Mouse (Mus musculus) CH12.LX (cell line): ENCODE results near the gene Chchd5. TPM values are rescaled to one million over a fixed set of nuclear protein-coding genes. Genes with fewer than 3 reads are reported as not detected.

ENCODE experiments used
- DNase-seq: peaks from one replicate; pipeline ENCODE4 v3.0.0-alpha.2; 2013; ENCODE audit errors: extremely low read depth
- H3K27ac ChIP-seq: 2 replicates; pipeline ENCODE4 v1.5.1; 2012; ENCODE audit warnings: low read depth, mild to moderate bottlenecking, control low read depth, moderate library complexity; ENCODE audit not compliant: insufficient read depth
- H3K27me3 ChIP-seq: replicated peaks from 2 replicates; pipeline ENCODE3; 2012; ENCODE audit warnings: inconsistent platforms
- H3K36me3 ChIP-seq, 2 experiments: replicated peaks in 1 of 2; 2 replicates each; pipeline versions ENCODE3 to v1.6.1; 2012; ENCODE audit warnings: inconsistent platforms in 1 of 2, low read length in 1 of 2, mild to moderate bottlenecking in 1 of 2, mixed read lengths in 1 of 2, moderate library complexity in 1 of 2; ENCODE audit not compliant: control insufficient read depth in 1 of 2, insufficient read depth in 1 of 2
- H3K4me1 ChIP-seq, 2 experiments: 2 replicates each; pipeline ENCODE4 v1.6.1; 2012; ENCODE audit warnings: inconsistent platforms in 1 of 2, moderate library complexity in 1 of 2; ENCODE audit not compliant: insufficient read depth in 2 of 2, control insufficient read depth in 1 of 2
- H3K4me2 ChIP-seq: 2 replicates; pipeline ENCODE4 v1.6.1; 2012; ENCODE audit warnings: low read depth, mild to moderate bottlenecking, control low read depth; ENCODE audit not compliant: poor library complexity, insufficient read depth, severe bottlenecking
- H3K4me3 ChIP-seq, 3 experiments: fragments of 150-350 bp in 1 of 3; sonication (generic) in 1 of 3; replicated peaks in 1 of 3; 2 replicates each; pipeline versions ENCODE3 to v1.5.1; 2011 to 2012; ENCODE audit warnings: low read depth in 2 of 3, low read length in 2 of 3, mild to moderate bottlenecking in 2 of 3, moderate library complexity in 2 of 3, control low read depth in 1 of 3, improper control_type of control experiment in 1 of 3, inconsistent platforms in 1 of 3, mixed read lengths in 1 of 3; ENCODE audit not compliant: poor library complexity in 1 of 3
- H3K79me2 ChIP-seq: replicated peaks from 2 replicates; pipeline ENCODE4 v1.6.1; 2012; ENCODE audit warnings: mild to moderate bottlenecking, moderate library complexity; ENCODE audit not compliant: control insufficient read depth, poor library complexity, insufficient read depth, severe bottlenecking; ENCODE audit errors: extremely low read depth
- H3K9ac ChIP-seq: 2 replicates; pipeline ENCODE4 v1.6.1; 2012; ENCODE audit warnings: low read depth, mild to moderate bottlenecking, control low read depth, moderate library complexity; ENCODE audit not compliant: insufficient read depth
- H3K9me3 ChIP-seq: replicated peaks from 2 replicates; pipeline ENCODE3; 2012; ENCODE audit warnings: low read length, inconsistent platforms, mixed read lengths
- CHD1 ChIP-seq: IDR thresholded peaks from 2 replicates; pipeline ENCODE4 v1.6.1; 2012; ENCODE audit warnings: low read depth, low read length, improper control_type of control experiment, inconsistent platforms
- CHD2 ChIP-seq: IDR thresholded peaks from 2 replicates; pipeline ENCODE4 v1.6.1; 2011; ENCODE audit warnings: low read length, improper control_type of control experiment
- CTCF ChIP-seq, 2 experiments: IDR thresholded peaks in 1 of 2; conservative IDR thresholded peaks in 1 of 2; 2 replicates each; pipeline ENCODE4 v1.5.1; 2011 to 2012; ENCODE audit warnings: low read depth in 2 of 2, low read length in 2 of 2, improper control_type of control experiment in 1 of 2, inconsistent platforms in 1 of 2, mild to moderate bottlenecking in 1 of 2, moderate library complexity in 1 of 2
- E2F4 ChIP-seq: IDR thresholded peaks from 2 replicates; pipeline ENCODE4 v1.6.1; 2011; ENCODE audit warnings: low read depth, low read length, improper control_type of control experiment; ENCODE audit not compliant: insufficient replicate concordance
- EP300 ChIP-seq: IDR thresholded peaks from 2 replicates; pipeline ENCODE4 v1.6.1; 2011; ENCODE audit warnings: low read length, improper control_type of control experiment
- ETS1 ChIP-seq: conservative IDR thresholded peaks from 2 replicates; pipeline ENCODE4 v1.6.1; 2012; ENCODE audit warnings: low read depth, mild to moderate bottlenecking, inconsistent platforms, low read length, improper control_type of control experiment, moderate library complexity
- HCFC1 ChIP-seq: IDR thresholded peaks from 2 replicates; pipeline ENCODE4 v1.6.1; 2012; ENCODE audit warnings: low read depth, mild to moderate bottlenecking, inconsistent platforms, low read length, improper control_type of control experiment
- MEF2A ChIP-seq: IDR thresholded peaks from 2 replicates; pipeline ENCODE4 v1.6.1; 2014; ENCODE audit warnings: low read depth, mild to moderate bottlenecking, inconsistent platforms, low read length, improper control_type of control experiment, borderline replicate concordance
- NELFE ChIP-seq: IDR thresholded peaks from 2 replicates; pipeline ENCODE4 v1.6.1; 2011; ENCODE audit warnings: low read depth, low read length, improper control_type of control experiment
- PAX5 ChIP-seq: IDR thresholded peaks from 2 replicates; pipeline ENCODE4 v1.6.1; 2012; ENCODE audit warnings: low read length, inconsistent platforms, mixed read lengths
- RAD21 ChIP-seq: IDR thresholded peaks from 2 replicates; pipeline ENCODE4 v1.6.1; 2011; ENCODE audit warnings: low read depth, mild to moderate bottlenecking, low read length, improper control_type of control experiment, moderate library complexity
- SMC3 ChIP-seq: IDR thresholded peaks from 2 replicates; pipeline ENCODE4 v1.6.1; 2011; ENCODE audit warnings: low read depth, low read length, improper control_type of control experiment
- UBTF ChIP-seq: IDR thresholded peaks from 2 replicates; pipeline ENCODE4 v1.6.1; 2012; ENCODE audit warnings: low read depth, mild to moderate bottlenecking, inconsistent platforms, low read length, improper control_type of control experiment, moderate library complexity
- USF1 ChIP-seq: IDR thresholded peaks from 2 replicates; pipeline ENCODE4 v1.6.1; 2014; ENCODE audit warnings: low read depth, mild to moderate bottlenecking, inconsistent platforms, low read length, improper control_type of control experiment
- ZMIZ1 ChIP-seq: IDR thresholded peaks from 2 replicates; pipeline ENCODE4 v1.6.1; 2012; ENCODE audit warnings: low read depth, mild to moderate bottlenecking, inconsistent platforms, low read length, improper control_type of control experiment
- ZNF384 ChIP-seq: IDR thresholded peaks from 2 replicates; pipeline ENCODE4 v1.6.1; 2012; ENCODE audit warnings: low read depth, low read length, improper control_type of control experiment, inconsistent platforms
- dilution Hi-C: fragments of 300-500 bp; cut with MboI; formaldehyde crosslinking; loops from 2 replicates; pipeline ENCODE4 v1.14.3; 2020; ENCODE audit warnings: low sequenced_read_pairs; ENCODE audit not compliant: extremely low pct_unique_long_range_greater_than_20kb, extremely low pct_ligation_motif_present
- in situ Hi-C: fragments of 300-500 bp; cut with MboI; formaldehyde crosslinking; loops from 3 replicates; pipeline ENCODE4 v1.14.3; 2019; ENCODE audit warnings: low sequenced_read_pairs, low pct_ligation_motif_present, low pct_unique_long_range_greater_than_20kb, mixed read lengths
- polyA plus RNA-seq: library from polyadenylated mRNA; unstranded; fragments of >175 nt; gene quantifications from 2 replicates; pipeline ENCODE4 v1.2.1, GENCODE M21; 2012; ENCODE audit warnings: low read depth; ENCODE audit not compliant: insufficient read length
- total RNA-seq, 2 experiments: library from RNA; depleted of rRNA; stranded (reverse); fragments of 300-350 nt in 1 of 2; fragments of >200 nt in 1 of 2; gene quantifications; 2 replicates each; pipeline ENCODE4 v1.2.3; 2012 to 2014

The Chchd5 gene
- total and polyA plus RNA-seq, 3 experiments, result 20.5 to 24.1 (median 20.8) TPM

DNA sequence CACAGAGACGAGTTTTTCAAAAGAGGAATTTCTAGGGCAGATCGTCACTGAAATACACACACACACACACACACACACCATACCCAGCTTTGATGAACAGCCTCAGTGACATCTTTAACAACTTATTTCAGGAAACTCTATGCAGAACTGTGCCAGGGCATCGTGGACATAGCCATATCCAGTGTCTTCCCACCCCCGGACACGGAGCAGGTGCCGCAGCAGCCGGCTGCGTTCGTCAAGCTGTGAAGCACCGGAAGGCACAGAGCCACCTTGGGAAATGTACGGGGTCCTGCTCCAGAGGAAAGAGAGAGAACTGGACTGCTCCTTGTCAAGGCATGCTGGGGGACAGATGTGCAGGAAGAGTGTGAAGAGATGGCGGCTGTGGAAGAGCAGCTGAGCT is 36.7 kb upstream of the Chchd5 start:
- DNase-seq, result no peak
- H3K4me1 ChIP-seq, result peaks cover 2 to 10% of the 10 kb centered on the region in 2 experiments; a peak in 2 of 4 replicates
- H3K36me3 ChIP-seq, result peaks cover 0 to 31% of the 10 kb centered on the region in 2 experiments
- H3K9me3 ChIP-seq, result no peaks in the 10 kb centered on the region
- no peaks in the 10 kb centered on the region for H3K27me3 ChIP-seq
- in situ Hi-C loops (no loop called here), dilution Hi-C loops (no loop called here)
- H3K4me2 ChIP-seq, result no peak overlapping the region
- H3K4me3 ChIP-seq, result no peak overlapping the region
- H3K9ac ChIP-seq, result no peak overlapping the region
- TF ChIP-seq CHD1 (no peak), MEF2A (no peak), ZNF384 (no peak), NELFE (no peak), UBTF (no peak), PAX5 (no peak), ETS1 (no peak), EP300 (no peak), ZMIZ1 (no peak), E2F4 (no peak), USF1 (no peak), HCFC1 (no peak)
- H3K79me2 ChIP-seq, result no peaks in the 10 kb centered on the region
- no peak overlapping the region for H3K27ac ChIP-seq

DNA sequence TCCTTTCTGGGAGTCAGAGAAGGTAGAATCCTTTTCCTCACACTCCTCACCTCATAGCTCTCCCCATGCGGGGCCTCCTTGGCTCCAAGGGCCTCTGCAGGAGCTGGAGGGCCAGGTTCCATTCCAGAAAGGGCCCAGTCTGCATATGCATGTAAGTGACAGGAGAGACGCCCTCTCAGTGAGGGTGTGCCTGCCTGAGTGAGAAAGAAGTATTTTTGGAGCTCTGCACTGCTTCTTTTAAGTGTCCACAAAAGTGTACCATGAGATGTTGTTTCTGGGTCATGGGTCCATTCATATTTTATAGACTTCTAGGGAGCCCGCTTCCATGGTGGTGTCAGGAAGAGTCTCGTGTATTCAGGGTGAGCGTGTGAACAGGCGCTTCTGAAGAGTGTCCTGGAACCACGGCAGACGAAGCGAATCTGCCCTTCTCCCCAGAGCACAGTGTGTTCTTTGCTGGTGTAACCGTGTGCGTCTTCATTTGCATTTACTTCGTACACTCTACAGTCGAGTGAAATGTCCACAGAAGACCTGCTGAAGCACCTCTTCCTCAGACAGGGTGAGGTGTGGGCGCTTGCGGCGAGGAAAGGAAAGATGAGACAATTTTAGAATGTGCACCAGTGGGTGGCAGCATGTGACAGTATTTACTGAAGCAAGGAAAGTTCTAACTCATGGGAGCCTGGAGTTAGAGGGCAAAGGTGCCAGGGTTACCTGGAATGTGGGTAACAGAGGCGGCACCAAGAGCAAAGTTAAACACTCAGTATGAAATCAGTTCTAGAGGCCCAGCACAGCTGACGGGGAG is 35.4 kb upstream of the Chchd5 start:
- Histone ChIP-seq H3K9ac (no peak overlapping the region), H3K27ac (no peak overlapping the region), H3K79me2 (no peaks in the 10 kb centered on the region), H3K4me1 (peaks cover 2 to 10% of the 10 kb centered on the region in 2 experiments; a peak in 2 of 4 replicates), H3K4me2 (no peak overlapping the region), H3K36me3 (peaks cover 0 to 24% of the 10 kb centered on the region in 2 experiments), H3K9me3 (no peaks in the 10 kb centered on the region), H3K27me3 (no peaks in the 10 kb centered on the region), H3K4me3 (no peak overlapping the region)
- TF ChIP-seq CHD2 (no peak), SMC3 (peak; percentile 16; the same call in 1 of the 2 replicates), CTCF (conservative IDR thresholded peaks at IDR 0.05 in 1 of 2, IDR thresholded peaks at IDR 0.05 in 1 of 2; ENCODE audit: low read depth in 2 of 2, low read length in 2 of 2) (peak in 1 of 2 experiments; percentile 34; a peak in 2 of 4 replicates), RAD21 (peak; percentile 31)
- no peak for DNase-seq
- in situ Hi-C loops (no loop called here), dilution Hi-C loops (no loop called here)
